Mouse (Mus musculus) Patski (cell line): ENCODE measurements around the gene Ppm1g. TPM values are rescaled to one million over a fixed set of nuclear protein-coding genes. Genes with fewer than 3 reads are reported as not detected.
A peak's percentile ranks its signal among the peaks of the same experiment; 100 is the strongest.

Experiments
- ATAC-seq: fragments of 100-300 bp; one replicate; pipeline ENCODE4 v1.8.0; 2021
- CTCF ChIA-PET: fragments of 350-600 bp; sonication (Branson Sonifier 250); formaldehyde crosslinking; loops from one replicate; lab custom pipeline; 2022; ENCODE audit warnings: inconsistent platforms; lab: Charles Lee
- POLR2A ChIA-PET: fragments of 350-600 bp; sonication (Branson Sonifier 250); formaldehyde crosslinking; loops from one replicate; lab custom pipeline; 2022; ENCODE audit warnings: antibody characterized with exemption, inconsistent platforms; lab: Charles Lee
- DNase-seq: peaks from one replicate; pipeline ENCODE4 v3.0.0-alpha.2; 2011; ENCODE audit warnings: low read depth, low spot score
- H3K27me3 ChIP-seq: fragments of 371-371 bp; one replicate; pipeline ENCODE4 v1.5.1; 2021
- CTCF ChIP-seq: fragments of 100-300 bp; IDR thresholded peaks from one replicate; pipeline ENCODE4 v1.5.1; 2021
- in situ Hi-C: fragments of 300-500 bp; cut with MboI; formaldehyde crosslinking; loops from 3 replicates; pipeline ENCODE4 v1.11.1; 2018; ENCODE audit warnings: low pct_unique_long_range_greater_than_20kb, mixed read lengths
- polyA plus RNA-seq: library from polyadenylated mRNA; unstranded; gene quantifications from one replicate; pipeline ENCODE4 v1.2.3, GENCODE M21; 2021

The Ppm1g gene
- polyA plus RNA-seq, 1 experiment from 2014 or later = 194 TPM

- ChIA-PET CTCF (interaction anchor here (1.0 to 1.8 kb wide), 3 partner anchors 8 to 16 kb away, joined by 3 to 5 read pairs (median 5); partner anchors contain the start of genes Eif2b4 and Snx17), POLR2A (interaction anchor here (0.5 to 3.3 kb wide), 7 partner anchors 9 to 125 kb away, joined by 3 to 14 read pairs (median 3); partner anchors contain the start of genes Eif2b4, Gm29609, Gm9970 and Gtf3c2)
- peak; percentile 88 for ATAC-seq
- H3K27me3 ChIP-seq = no peaks in the 10 kb centered on the region
- in situ Hi-C loops = no loop called here
- TF ChIP-seq CTCF = no peak
- peak; percentile 99 for DNase-seq
Observed at GRCm38 (mm10) chr5:31201742-31202590, 18.5 kb downstream of the Ppm1g start, which contains the start of gene Zfp513. TSS of gene Zfp513 (minus strand) at chr5:31202303.

GRCm38 (mm10) chr5:31201042-31201741 lies 19.3 kb downstream of the Ppm1g start:
- TF ChIP-seq CTCF = no peak
- ATAC-seq (no peak), DNase-seq (no peak)
- ChIA-PET CTCF (interaction anchor here (0.6 to 1.8 kb wide), 2 partner anchors 8 to 17 kb away, joined by 3 to 5 read pairs; partner anchors contain the start of genes Eif2b4 and Snx17), POLR2A (interaction anchor here (0.6 to 3.3 kb wide), 6 partner anchors 8 to 94 kb away, joined by 3 to 14 read pairs (median 4); partner anchors contain the start of genes Eif2b4, Fndc4, Gm29609 and Gm9970)
- in situ Hi-C loops = no loop called here
- no peaks in the 10 kb centered on the region for H3K27me3 ChIP-seq

GRCm38 (mm10) chr5:31200327-31200768 lies 20.1 kb downstream of the Ppm1g start:
- ChIA-PET POLR2A (interaction anchor here (0.6 to 3.3 kb wide), 5 partner anchors 13 to 95 kb away, joined by 3 to 12 read pairs (median 3); partner anchors contain the start of genes Fndc4, Gm29609, Gm9970 and Gtf3c2), CTCF (interaction anchor here (0.6 kb wide), 1 partner anchor 19 kb away, joined by 3 read pairs; no protein-coding TSS in a partner anchor)
- ATAC-seq (no peak), DNase-seq (no peak)
- in situ Hi-C loops = no loop called here
- TF ChIP-seq CTCF = no peak
- no peaks in the 10 kb centered on the region for H3K27me3 ChIP-seq

- no peak for DNase-seq
- ATAC-seq = no peak
- H3K27me3 ChIP-seq = no peaks in the 10 kb centered on the region
- TF ChIP-seq CTCF = no peak
- POLR2A ChIA-PET = interaction anchor here (1.5 to 3.3 kb wide), 2 partner anchors 12 to 20 kb away, joined by 3 to 12 read pairs; partner anchors contain the start of genes Gm29609 and Gtf3c2
- CTCF ChIA-PET = interaction anchor here (0.6 kb wide), 1 partner anchor 19 kb away, joined by 3 read pairs; no protein-coding TSS in a partner anchor
- in situ Hi-C loops = no loop called here
Observed at GRCm38 (mm10) chr5:31199893-31200292, 20.6 kb downstream of the Ppm1g start.

- H3K27me3 ChIP-seq = no peaks in the 10 kb centered on the region
- in situ Hi-C loops = no loop called here
- no peak for DNase-seq
- no peak for ATAC-seq
- no peak for TF ChIP-seq CTCF
- ChIA-PET CTCF (no interaction called here), POLR2A (interaction anchor here (1.5 to 3.3 kb wide), 2 partner anchors 12 to 19 kb away, joined by 3 to 12 read pairs; partner anchors contain the start of genes Gm29609 and Gtf3c2)
Observed at GRCm38 (mm10) chr5:31199321-31199892, 21.1 kb downstream of the Ppm1g start.

- ATAC-seq (no peak), DNase-seq (no peak)
- H3K27me3 ChIP-seq = no peaks in the 10 kb centered on the region
- in situ Hi-C loops = no loop called here
- no peak for TF ChIP-seq CTCF
- POLR2A ChIA-PET = interaction anchor here (1.1 to 1.5 kb wide), 3 partner anchors 9 to 18 kb away, joined by 3 to 10 read pairs (median 3); partner anchors contain the start of genes Gm29609 and Gtf3c2
- CTCF ChIA-PET = interaction anchor here (0.7 to 1.1 kb wide), 3 partner anchors 18 to 48 kb away, joined by 3 read pairs; no protein-coding TSS in a partner anchor
Observed at GRCm38 (mm10) chr5:31198616-31199320, 21.7 kb downstream of the Ppm1g start.

GRCm38 (mm10) chr5:31198170-31198569 lies 22.3 kb downstream of the Ppm1g start:
- no peak for TF ChIP-seq CTCF
- CTCF ChIA-PET = interaction anchor here (0.7 to 1.1 kb wide), 3 partner anchors 17 to 48 kb away, joined by 3 read pairs; no protein-coding TSS in a partner anchor
- DNase-seq = no peak
- POLR2A ChIA-PET = interaction anchor here (1.1 to 1.5 kb wide), 2 partner anchors 10 to 18 kb away, joined by 3 to 10 read pairs; partner anchors contain the start of genes Gm29609 and Gtf3c2
- in situ Hi-C loops = no loop called here
- ATAC-seq = no peak
- no peaks in the 10 kb centered on the region for H3K27me3 ChIP-seq

GRCm38 (mm10) chr5:31197072-31197471 lies 23.4 kb downstream of the Ppm1g start:
- POLR2A ChIA-PET = no interaction called here
- no peak for DNase-seq
- ATAC-seq = no peak
- in situ Hi-C loops = no loop called here
- no peaks in the 10 kb centered on the region for H3K27me3 ChIP-seq
- CTCF ChIA-PET = no interaction called here
- no peak for TF ChIP-seq CTCF

GRCm38 (mm10) chr5:31196207-31196606 lies 24.3 kb downstream of the Ppm1g start:
- TF ChIP-seq CTCF = no peak
- CTCF ChIA-PET = no interaction called here
- in situ Hi-C loops = no loop called here

More at GRCm38 (mm10) chr5:31196207-31196606, 24.3 kb downstream of the Ppm1g start:
- DNase-seq (no peak), ATAC-seq (no peak)
- H3K27me3 ChIP-seq = no peaks in the 10 kb centered on the region
- POLR2A ChIA-PET = interaction anchor here (0.6 kb wide), 1 partner anchor 36 kb away, joined by 3 read pairs; no protein-coding TSS in a partner anchor
